Mouse (Mus musculus) gastrocnemius, postnatal 36 days (tissue): ENCODE measurements around the gene Triml1. TPM values are rescaled to one million over a fixed set of nuclear protein-coding genes. Genes with fewer than 3 reads are reported as not detected.

Experiments used
- DNase-seq, 2 experiments: peaks; one replicate each; pipeline ENCODE4 v3.0.0; 2022
- intact Hi-C: fragments of 180-260 bp; cut with DNase I; formaldehyde crosslinking; loops from one replicate; pipeline ENCODE4 v1.15.1; 2025
- long read RNA-seq, 2 experiments: library from polyadenylated mRNA; stranded (forward); transcript quantifications; one replicate each; pipeline ENCODE4 v2.0.0; 2021
- total RNA-seq, 2 experiments: library from RNA; stranded (reverse); gene quantifications; 2 replicates each; pipeline ENCODE4 v1.2.3; 2021

The Triml1 gene
- not detected for total RNA-seq
- long read RNA-seq, experiment 1: 0 reads
- long read RNA-seq, experiment 2: 0 reads

DNA sequence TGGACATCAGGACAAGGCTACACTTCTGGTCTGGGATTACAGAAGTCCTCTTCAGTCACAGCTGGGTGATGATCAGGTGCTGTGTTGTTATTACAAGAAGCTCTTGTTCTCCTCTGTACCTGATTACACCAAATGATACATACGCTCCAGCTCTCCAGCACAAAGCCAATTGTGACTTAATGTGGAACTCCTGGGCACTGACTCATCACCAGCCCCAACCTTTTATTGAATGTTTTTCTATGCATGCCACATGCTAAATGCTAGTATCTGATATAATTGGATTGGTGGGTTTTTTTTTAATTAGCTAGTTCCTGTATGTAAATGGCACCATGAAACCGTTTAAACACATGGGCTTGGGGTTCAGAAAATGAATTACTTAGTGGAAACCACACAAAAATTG, at the start of gene Triml1:
Gene Triml1 (minus strand): TSS at position 101 of the 400 bp plus-strand sequence.
- DNase-seq: no peak
- intact Hi-C loops: no loop called here

DNA sequence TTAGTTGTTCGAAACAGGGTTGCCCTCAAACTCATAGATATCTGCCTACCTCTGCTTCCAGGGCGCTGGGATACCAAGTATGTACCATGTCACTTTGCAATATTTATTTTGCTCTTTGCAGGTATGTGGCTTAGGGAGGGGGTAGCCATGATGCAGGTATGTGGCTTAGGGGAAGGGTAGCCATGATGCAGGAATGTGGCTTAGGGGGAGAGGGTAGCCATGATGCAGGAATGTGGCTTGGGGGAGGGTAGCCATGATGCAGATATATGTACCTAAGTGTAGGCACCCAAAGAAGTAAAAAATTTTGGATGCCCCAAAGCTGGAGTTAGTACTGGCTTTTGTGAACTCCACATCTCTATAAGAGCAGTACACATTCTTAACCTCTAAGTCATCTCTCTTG, 41.0 kb upstream of the Triml1 start:
- no peak for DNase-seq
- intact Hi-C loops: no loop called here

DNA sequence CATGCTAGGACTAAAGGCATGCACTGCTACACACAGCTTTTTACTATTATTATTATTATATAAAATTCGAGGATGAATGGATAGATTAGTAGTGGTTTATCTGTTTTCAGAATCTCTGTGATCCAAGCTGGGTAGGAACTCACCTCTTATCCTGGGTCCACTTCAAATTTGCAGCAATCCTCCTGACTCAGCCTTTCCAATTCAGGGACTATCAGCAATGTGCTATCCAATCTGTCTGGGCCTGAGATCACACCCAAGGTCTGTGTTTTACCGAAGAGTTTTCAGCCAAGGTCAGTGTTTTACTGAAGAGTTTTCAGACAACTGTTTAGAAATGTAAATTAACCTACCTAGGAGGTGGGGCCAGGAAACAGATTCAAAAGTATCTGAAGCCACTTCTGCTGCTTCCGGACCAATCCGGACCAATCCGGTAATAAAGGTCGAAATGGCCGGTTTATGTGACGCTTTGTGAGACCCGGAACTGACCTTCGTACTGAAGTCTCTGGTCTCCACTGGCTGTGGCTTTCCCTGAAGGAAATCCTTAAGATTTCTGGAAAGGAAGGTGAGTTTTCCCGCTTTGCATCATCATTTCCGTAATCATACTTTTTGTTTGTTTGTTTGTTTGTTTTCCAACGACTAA, 38.9 kb upstream of the Triml1 start, which contains the start of gene Triml2:
Gene Triml2 (plus strand): TSS at position 488 of the 637 bp plus-strand sequence.
- intact Hi-C loops: no loop called here
- DNase-seq: no peak

DNA sequence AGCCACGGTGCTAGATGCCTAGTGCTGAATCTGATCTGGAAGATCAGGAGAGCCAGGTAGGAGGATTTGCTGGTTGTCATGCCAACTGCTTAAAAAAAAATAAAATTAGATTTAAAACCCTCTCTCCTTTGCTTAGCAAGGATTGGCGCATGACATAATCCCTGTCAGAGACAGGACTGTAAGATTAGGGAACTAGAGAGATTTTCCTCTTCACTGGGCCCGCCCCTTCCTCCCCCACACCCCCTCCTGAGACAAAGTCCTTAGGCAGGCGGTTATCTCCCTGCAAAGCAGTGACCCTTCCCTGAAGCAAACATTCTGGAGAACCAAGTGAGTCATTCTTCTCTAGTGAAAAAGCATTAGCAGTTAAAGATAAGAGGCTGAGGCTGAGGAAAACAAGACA, 37.9 kb upstream of the Triml1 start:
- DNase-seq: no peak

DNA sequence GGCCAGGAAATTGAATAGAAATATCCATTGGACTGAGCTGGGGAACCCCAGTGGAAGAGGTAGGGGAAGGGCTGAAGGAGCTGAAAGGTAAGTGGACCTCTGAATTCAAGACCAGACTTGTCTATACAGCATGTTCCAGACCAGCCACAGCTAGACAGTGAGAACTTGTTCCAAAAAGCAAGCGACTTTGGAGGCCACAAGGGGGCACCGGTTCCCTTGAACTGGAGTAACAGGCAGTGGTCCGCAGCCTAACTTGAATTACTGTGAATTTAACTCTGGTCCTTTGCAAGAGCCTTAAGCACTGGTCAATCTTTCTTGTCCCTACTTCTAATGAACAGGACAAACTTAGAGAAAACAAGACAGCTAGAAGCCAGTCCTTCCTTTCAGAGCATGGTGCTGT, 37.0 kb upstream of the Triml1 start:
- intact Hi-C loops: no loop called here
- no peak for DNase-seq

More for the DNA sequence above, 37.9 kb upstream of the Triml1 start:
- intact Hi-C loops: no loop called here

DNA sequence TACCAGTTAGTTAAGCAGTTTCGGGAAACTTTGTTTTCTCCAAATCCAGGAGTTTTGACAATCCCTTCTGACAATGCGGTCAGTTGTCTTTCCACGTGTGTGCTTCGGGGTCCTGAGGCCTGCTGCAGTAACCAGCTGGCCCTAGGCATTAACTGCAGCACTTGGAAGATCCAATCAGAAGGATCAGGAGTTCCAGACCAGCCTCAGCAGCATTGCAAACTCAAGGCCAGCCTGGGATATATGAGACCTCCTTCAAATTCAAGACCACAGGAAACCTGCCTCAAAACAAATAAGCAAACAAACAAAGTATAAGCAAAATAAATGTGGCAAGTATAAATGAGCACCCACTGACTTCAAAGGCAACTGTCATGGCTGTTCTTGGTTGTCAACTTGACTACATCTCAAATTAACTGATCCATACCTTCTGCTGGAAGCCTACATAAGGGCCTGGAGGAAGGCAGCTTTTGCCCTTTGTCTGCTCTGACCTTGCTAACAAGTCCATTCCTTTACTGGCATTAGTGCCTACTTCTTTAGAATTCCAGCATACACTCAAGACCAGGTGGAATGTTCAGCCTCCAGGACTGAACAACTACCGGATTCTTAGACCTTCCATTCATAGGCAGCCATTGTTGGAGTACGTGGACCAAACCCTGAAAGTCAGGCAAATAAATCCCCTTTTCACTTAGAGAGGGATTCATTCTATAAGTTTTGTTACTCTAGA, 35.6 kb upstream of the Triml1 start:
- intact Hi-C loops: no loop called here
- DNase-seq: no peak

DNA sequence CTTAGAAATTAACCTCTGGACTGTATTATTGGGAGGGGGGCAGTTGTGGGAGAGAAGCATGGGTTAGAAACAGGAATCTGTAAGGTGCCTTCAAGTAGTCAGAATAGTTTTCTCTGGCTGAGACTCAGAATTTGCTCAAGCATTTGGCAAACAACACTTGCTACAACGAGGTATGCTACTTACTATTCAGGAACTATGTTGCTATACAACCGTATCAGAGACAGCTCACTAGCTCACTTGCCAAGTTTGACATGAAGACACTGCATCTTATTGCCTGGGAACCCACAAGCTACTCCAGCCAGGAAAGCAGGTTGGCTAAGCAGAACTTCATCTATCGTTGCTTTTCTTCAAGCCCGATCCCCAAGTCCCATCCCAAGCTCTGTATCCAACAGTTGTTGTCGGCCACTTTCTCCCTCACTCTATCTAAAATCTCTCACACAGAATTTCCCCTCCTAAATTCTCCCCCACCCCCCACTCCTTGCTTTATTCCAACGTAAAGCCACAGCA, 28.0 kb upstream of the Triml1 start:
- intact Hi-C loops: no loop called here
- DNase-seq: no peak

DNA sequence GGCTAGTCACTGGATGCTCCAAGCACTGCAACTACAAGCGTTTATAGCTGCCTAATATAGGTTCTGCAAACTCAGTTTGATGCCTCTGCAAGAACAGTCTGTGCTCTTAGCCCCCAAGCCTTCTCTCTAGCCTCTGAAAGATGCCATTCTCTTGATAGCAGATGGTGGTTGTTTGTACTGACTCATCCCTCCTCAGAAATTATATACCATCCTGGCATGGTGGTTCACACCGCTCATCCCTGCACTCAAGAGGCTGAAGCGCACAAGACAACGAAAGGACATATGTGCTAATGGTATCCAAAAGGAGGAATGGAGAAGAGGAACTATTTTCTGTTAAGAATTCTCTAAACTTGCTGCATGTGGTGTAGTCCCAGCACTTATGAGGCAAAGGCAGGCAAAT, 26.8 kb upstream of the Triml1 start:
- no peak for DNase-seq
- intact Hi-C loops: no loop called here

DNA sequence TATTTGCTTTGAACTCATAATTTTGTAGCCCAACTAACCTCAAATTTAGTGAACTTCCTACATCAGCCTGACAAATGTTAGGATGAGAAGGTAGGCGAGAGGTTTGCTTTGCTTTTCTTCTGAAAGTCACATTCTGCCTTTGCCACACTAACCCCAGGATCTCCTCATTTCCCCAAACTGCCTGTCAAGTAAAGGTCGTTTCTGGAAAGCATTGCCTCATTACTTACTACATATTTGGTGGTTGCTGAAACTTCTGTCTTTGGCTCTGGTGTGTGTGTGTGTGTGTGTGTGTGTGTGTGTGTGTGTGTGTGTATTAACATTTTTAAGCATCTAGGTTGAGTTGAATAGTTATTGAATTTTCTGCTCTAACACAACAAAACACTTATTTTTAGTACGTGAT, 23.2 kb upstream of the Triml1 start:
- no peak for DNase-seq
- intact Hi-C loops: no loop called here

DNA sequence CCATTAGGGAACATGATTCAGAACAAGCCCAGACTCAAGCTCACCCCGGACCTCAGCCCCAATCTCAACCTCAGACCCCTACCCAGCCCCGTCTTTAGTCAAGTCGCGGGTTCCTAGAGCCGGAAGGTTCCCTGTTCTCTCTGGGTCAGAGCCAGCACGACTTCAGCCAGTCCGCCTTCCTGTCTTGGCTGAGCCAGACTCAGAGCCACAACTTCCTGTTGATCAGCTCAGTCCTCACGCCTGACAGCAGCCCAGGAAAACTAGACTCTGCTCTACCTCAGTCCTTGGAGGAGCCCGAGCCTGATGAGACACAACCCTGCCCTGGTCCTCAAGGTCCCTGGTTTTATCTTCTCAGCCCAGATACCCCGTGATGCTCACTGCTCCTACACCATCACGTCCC, 22.0 kb upstream of the Triml1 start:
- DNase-seq: no peak
- intact Hi-C loops: no loop called here

DNA sequence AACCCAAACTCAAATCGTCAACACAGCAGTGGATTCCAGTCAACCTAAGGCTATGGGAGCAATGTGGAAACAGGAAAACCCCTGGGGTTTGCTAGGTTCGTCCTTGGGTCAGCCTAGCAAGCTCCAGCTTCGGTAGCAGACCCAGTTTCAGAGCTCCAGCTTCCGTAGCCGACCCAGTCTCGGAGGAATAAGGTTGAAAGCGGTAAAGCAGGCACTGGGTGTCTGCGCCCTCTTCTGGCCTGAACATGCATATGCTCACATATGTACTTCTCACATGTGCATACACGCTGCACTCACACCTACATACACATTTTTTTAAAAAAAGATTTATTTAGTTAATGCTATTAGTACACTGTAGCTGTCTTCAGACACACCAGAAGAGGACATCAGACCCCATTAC, 8.0 kb upstream of the Triml1 start:
- intact Hi-C loops: no loop called here
- no peak for DNase-seq

DNA sequence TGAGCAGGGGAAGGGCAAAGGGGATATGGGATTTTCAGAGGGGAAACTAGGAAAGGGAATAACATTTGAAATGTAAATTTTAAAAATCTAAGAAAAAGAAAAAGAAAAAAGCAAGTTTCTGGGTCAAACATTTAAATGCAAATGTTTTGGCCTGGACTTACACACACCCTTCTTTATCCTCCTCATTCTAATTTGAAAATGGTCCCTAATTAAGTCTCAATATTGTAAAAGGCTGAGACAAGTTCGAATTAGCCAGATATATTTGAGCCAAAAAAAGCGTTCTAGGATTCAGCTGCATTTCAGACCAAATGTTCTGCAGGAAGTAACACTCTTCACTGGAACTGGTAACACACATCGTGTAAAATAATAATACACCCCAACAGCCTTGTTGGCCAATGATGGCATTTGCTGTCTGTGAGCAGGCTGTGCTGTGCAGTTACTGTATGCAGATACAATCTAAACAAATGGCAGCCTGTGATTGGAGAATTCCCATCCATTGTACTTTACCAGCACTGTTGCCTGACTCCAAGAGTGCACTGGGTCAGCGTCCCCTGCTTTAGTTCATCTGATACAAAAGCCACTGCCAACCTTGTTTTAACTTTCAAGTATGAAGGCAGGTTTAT, 30.0 kb downstream of the Triml1 start:
- DNase-seq: no peak
- intact Hi-C loops: no loop called here

Other genes starting within 250 kb of the Triml1 start
- gene Triml2, start 39.1 kb upstream of the Triml1 start, total RNA-seq: not detected
- not detected for gene Zfp42, start 165.5 kb upstream of the Triml1 start, total RNA-seq